ENCODE assay signal across 8 mouse cellular contexts in the genomic region with DNA sequence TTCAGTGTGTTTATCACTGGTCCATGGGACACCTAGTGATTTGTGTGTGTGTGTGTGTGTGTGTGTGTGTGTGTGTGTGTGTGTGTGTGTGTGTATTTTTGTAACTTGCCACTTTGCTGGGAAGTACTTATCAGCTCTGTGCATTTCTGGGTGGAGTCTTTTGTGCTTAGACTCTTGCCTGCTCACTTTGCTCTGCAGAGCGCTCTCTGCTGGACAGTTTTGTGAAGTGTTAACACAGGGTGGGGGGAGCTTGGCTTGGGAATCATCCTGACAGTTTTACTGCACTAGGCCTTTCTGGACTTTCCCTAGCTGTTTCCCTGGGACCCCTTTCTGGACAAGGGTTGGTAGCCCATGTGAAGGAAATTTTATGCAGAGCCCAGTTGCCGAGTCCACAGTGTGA. TPM values are rescaled to one million over a fixed set of nuclear protein-coding genes. Genes with fewer than 3 reads are reported as not detected.
A peak's percentile ranks its signal among the peaks of the same experiment; 100 is the strongest.
DNase-seq lines count a peak whose midpoint lies in the region; ATAC-seq and TF ChIP-seq lines count a peak whose summit lies in the region.

No protein-coding gene starts in this region.

- H3K9me3 ChIP-seq in midbrain, embryonic 10.5 days (replicated peaks), result no peaks in the 10 kb centered on the region; the same call in 1 of the 2 replicates
- no peaks in the 10 kb centered on the region for H3K9me3 ChIP-seq in midbrain, embryonic 13.5 days
- H3K9me3 ChIP-seq in limb, embryonic 14.5 days (ENCODE audit: control insufficient read depth, low read length), result no peaks in the 10 kb centered on the region
- H3K9me3 ChIP-seq in neural tube, embryonic 15.5 days (replicated peaks), result no peaks in the 10 kb centered on the region

- DNase-seq in midbrain, embryonic 10.5 days (ENCODE audit: low spot score), result peak; percentile 73
- peak; percentile 75 for DNase-seq in R1 (ENCODE audit: low read depth, low spot score)
- peak; percentile 12 for DNase-seq in fibroblast of lung, adult 2 months (ENCODE audit: low read depth)
- DNase-seq in heart, postnatal 25 days (ENCODE audit: low spot score), result peak; percentile 21
- peak; percentile 74 for DNase-seq in limb, embryonic 14.5 days (ENCODE audit: low spot score)

- intact Hi-C loops in heart, postnatal 25 days (cut with DNase I), result loop anchor here (10.0 kb wide), 1 partner anchor 946 kb away; no protein-coding TSS in a partner anchor

- TF ChIP-seq POLR2A in limb, embryonic 14.5 days (IDR thresholded peaks at IDR 0.05; ENCODE audit: borderline replicate concordance, extremely low read depth, insufficient read depth, insufficient read length), result no peak

- ATAC-seq in midbrain, embryonic 13.5 days, result no peak
- ATAC-seq in limb, embryonic 14.5 days (ENCODE audit: low FRiP score, low read depth), result peak; percentile 23; the same call in 1 of the 2 replicates
- ATAC-seq in neural tube, embryonic 15.5 days (ENCODE audit: low FRiP score), result 0 out of 2 replicates have a peak, but pooled peaks have one; percentile 45
- ATAC-seq in monocyte, adult 5-6 weeks (replicated peaks; ENCODE audit: insufficient number of reproducible peaks, low FRiP score, low TSS enrichment, poor library complexity, severe bottlenecking), result no peak

- peak overlapping the region; percentile 71 for H3K27ac ChIP-seq in midbrain, embryonic 10.5 days (replicated peaks)
- no peak overlapping the region for H3K27ac ChIP-seq in midbrain, embryonic 13.5 days
- no peak overlapping the region for H3K27ac ChIP-seq in limb, embryonic 14.5 days (replicated peaks; ENCODE audit: low read depth, low read length)
- no peak overlapping the region for H3K27ac ChIP-seq in neural tube, embryonic 15.5 days (replicated peaks)

- no peak overlapping the region for H3K4me2 ChIP-seq in midbrain, embryonic 13.5 days (replicated peaks)
- H3K4me2 ChIP-seq in limb, embryonic 14.5 days (replicated peaks; ENCODE audit: low read depth, low read length, severe bottlenecking), result no peak overlapping the region
- no peak overlapping the region for H3K4me2 ChIP-seq in neural tube, embryonic 15.5 days

- H3K27me3 ChIP-seq in midbrain, embryonic 10.5 days (ENCODE audit: low read depth, poor library complexity, severe bottlenecking), result peaks cover 35% of the 10 kb centered on the region
- H3K27me3 ChIP-seq in midbrain, embryonic 13.5 days, result peaks cover 18% of the 10 kb centered on the region
- no peaks in the 10 kb centered on the region for H3K27me3 ChIP-seq in limb, embryonic 14.5 days (ENCODE audit: control insufficient read depth, insufficient read depth, low read length)
- peaks cover 18% of the 10 kb centered on the region for H3K27me3 ChIP-seq in neural tube, embryonic 15.5 days (replicated peaks)

- H3K9ac ChIP-seq in midbrain, embryonic 13.5 days (replicated peaks), result no peak overlapping the region
- no peak overlapping the region for H3K9ac ChIP-seq in limb, embryonic 14.5 days (ENCODE audit: low read depth, low read length, severe bottlenecking)
- H3K9ac ChIP-seq in neural tube, embryonic 15.5 days (replicated peaks), result no peak overlapping the region

- H3K4me1 ChIP-seq in midbrain, embryonic 10.5 days, result peaks cover 24% of the 10 kb centered on the region
- H3K4me1 ChIP-seq in midbrain, embryonic 13.5 days (replicated peaks), result peaks cover 4% of the 10 kb centered on the region; the same call in 1 of the 2 replicates
- H3K4me1 ChIP-seq in limb, embryonic 14.5 days (ENCODE audit: control insufficient read depth, insufficient read depth, low read length), result peaks cover 3% of the 10 kb centered on the region
- no peaks in the 10 kb centered on the region for H3K4me1 ChIP-seq in neural tube, embryonic 15.5 days

- H3K4me3 ChIP-seq in midbrain, embryonic 10.5 days, result no peak overlapping the region
- no peak overlapping the region for H3K4me3 ChIP-seq in midbrain, embryonic 13.5 days (replicated peaks)
- H3K4me3 ChIP-seq in limb, embryonic 14.5 days (replicated peaks; ENCODE audit: low read length), result no peak overlapping the region
- no peak overlapping the region for H3K4me3 ChIP-seq in neural tube, embryonic 15.5 days (replicated peaks)

- no peaks in the 10 kb centered on the region for H3K36me3 ChIP-seq in midbrain, embryonic 10.5 days
- H3K36me3 ChIP-seq in midbrain, embryonic 13.5 days, result no peaks in the 10 kb centered on the region
- no peaks in the 10 kb centered on the region for H3K36me3 ChIP-seq in limb, embryonic 14.5 days (ENCODE audit: control insufficient read depth, insufficient read depth, low read length)
- H3K36me3 ChIP-seq in neural tube, embryonic 15.5 days, result no peaks in the 10 kb centered on the region

- 38% methylated on average over 2 of the region's 2 CpGs for WGBS in midbrain, embryonic 10.5 days
- 29% methylated on average over 2 of the region's 2 CpGs for WGBS in midbrain, embryonic 13.5 days
- WGBS in limb, embryonic 14.5 days, result 33% methylated on average over 2 of the region's 2 CpGs
- WGBS in neural tube, embryonic 15.5 days, result 17% methylated on average over 2 of the region's 2 CpGs

RNA-seq across cellular contexts. Expression of gene Cops8, which starts 12.0 kb away (rescaled TPM):
- 183 and 199 TPM in 2 replicates for polyA plus RNA-seq in midbrain, embryonic 10.5 days (2016; fragmentation: Nextera tagmentation; extraction: Ambion mirVana)
- polyA plus RNA-seq in midbrain, embryonic 13.5 days (2015; fragmentation: Nextera tagmentation; extraction: Ambion mirVana), result 180 and 185 TPM in 2 replicates
- total RNA-seq in heart, postnatal 25 days (2021), result 10 to 100 TPM; 77.1 to 87.2 TPM
- polyA plus RNA-seq in limb, embryonic 14.5 days (2012; rRNA removed), result 118 and 126 TPM in 2 replicates
- 155 and 168 TPM in 2 replicates for polyA plus RNA-seq in limb, embryonic 14.5 days (2014; fragmentation: Nextera tagmentation; extraction: Ambion mirVana)
- 163 and 171 TPM in 2 replicates for polyA plus RNA-seq in neural tube, embryonic 15.5 days (2015; fragmentation: Nextera tagmentation; extraction: Ambion mirVana)
- total RNA-seq in monocyte, adult 5-6 weeks (2017), result 85.2 to 93.0 TPM (median 87.2 TPM) in 3 replicates

Comparison
In these comparisons a context has a peak if more than half of its experiments do, and no peak if none do; other contexts are left out.
1. DNase-seq: peak in every context shown above with its lines; median percentile 75 in R1; 74 in limb, embryonic 14.5 days; 73 in midbrain, embryonic 10.5 days; 21 in heart, postnatal 25 days; 12 in fibroblast of lung, adult 2 months.
2. ATAC-seq: peak in limb, embryonic 14.5 days (single experiment) and neural tube, embryonic 15.5 days (single experiment); none in midbrain, embryonic 13.5 days (single experiment) and monocyte, adult 5-6 weeks (single experiment).